Mouse (Mus musculus): ENCODE measurements around the gene Znrf1.

DNA sequence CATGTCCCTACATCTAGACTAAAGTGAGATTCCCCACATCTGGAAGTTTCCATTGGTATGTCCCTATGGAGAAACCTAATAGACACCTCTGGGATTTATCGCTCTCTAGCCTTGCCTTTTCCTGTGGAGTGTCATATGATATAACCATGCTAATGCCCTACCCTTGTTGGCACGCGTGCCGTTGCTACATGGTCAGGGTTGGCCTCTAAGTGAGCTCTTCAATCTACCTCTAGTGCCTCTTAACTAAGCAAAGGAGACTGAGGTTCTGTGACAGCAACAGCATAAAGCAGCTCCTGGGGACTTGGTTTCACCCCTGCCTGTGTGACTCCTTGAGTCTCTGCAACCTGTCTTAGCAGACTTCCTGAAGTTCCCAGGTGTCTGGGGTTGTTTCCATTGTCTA lies 82.4 kb downstream of the Znrf1 start:
- TF ChIP-seq CTCF (IDR thresholded peaks at IDR 0.05; ENCODE audit: borderline replicate concordance, extremely low read depth, insufficient read depth, insufficient read length), result no peak
- no peak for TF ChIP-seq POLR2A (IDR thresholded peaks at IDR 0.05; ENCODE audit: borderline replicate concordance, extremely low read depth, insufficient read depth, insufficient read length, poor library complexity, severe bottlenecking)

All from brain, embryonic 14.5 days (tissue).